Mouse (Mus musculus): ENCODE measurements around the gene Mepe. TPM values are rescaled to one million over a fixed set of nuclear protein-coding genes. Genes with fewer than 3 reads are reported as not detected.

The Mepe gene
- polyA plus RNA-seq, 1 experiment from 2014 or later = not detected

GRCm38 (mm10) chr5:104385521-104385920 lies 60.4 kb downstream of the Mepe start:
- H3K9ac ChIP-seq (replicated peaks; ENCODE audit: low read length) = no peak overlapping the region
- no peak for ATAC-seq (ENCODE audit: low FRiP score, low TSS enrichment)
- 93% methylated on average over 16 of the region's 16 CpGs for WGBS

DNA sequence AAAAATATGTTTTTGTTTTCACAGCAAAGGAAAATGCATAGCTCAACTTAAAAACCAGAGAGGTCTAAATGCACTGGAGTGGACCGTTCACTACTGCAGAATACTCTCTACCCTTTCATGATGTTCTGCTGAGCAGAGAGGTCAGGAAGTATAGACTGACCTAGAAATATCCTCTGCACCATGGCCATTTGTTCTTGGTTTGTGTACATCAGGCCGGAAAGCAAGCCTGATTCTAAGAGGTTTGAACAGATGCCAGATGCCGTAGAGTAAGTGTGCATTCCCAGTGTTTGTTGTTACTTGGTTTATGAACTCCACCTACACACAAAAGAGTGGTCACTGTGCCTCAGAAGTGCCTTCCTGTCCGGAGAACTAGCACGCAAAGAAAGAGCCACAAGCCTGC lies 61.8 kb downstream of the Mepe start:
- Histone ChIP-seq H3K27me3 (ENCODE audit: control insufficient read depth, insufficient read depth, low read length) (no peaks in the 10 kb centered on the region), H3K4me2 (ENCODE audit: low read length) (no peak overlapping the region), H3K36me3 (ENCODE audit: control insufficient read depth, insufficient read depth, low read length) (no peaks in the 10 kb centered on the region), H3K4me1 (ENCODE audit: control insufficient read depth, insufficient read depth, low read length) (no peaks in the 10 kb centered on the region), H3K9ac (replicated peaks; ENCODE audit: low read length) (no peak overlapping the region), H3K27ac (replicated peaks; ENCODE audit: low read depth, low read length) (no peak overlapping the region), H3K4me3 (replicated peaks; ENCODE audit: low read depth, low read length) (no peak overlapping the region), H3K9me3 (ENCODE audit: control insufficient read depth, low read length) (no peaks in the 10 kb centered on the region)
- 90% methylated on average over 5 of the region's 5 CpGs for WGBS
- no peak for ATAC-seq (ENCODE audit: low FRiP score, low TSS enrichment)
- no peak for DNase-seq

More at GRCm38 (mm10) chr5:104385521-104385920, 60.4 kb downstream of the Mepe start:
- DNase-seq = no peak
- no peak overlapping the region for H3K4me3 ChIP-seq (replicated peaks; ENCODE audit: low read depth, low read length)
- no peaks in the 10 kb centered on the region for H3K27me3 ChIP-seq (ENCODE audit: control insufficient read depth, insufficient read depth, low read length)
- no peaks in the 10 kb centered on the region for H3K36me3 ChIP-seq (ENCODE audit: control insufficient read depth, insufficient read depth, low read length)
- no peak overlapping the region for H3K27ac ChIP-seq (replicated peaks; ENCODE audit: low read depth, low read length)
- no peak overlapping the region for H3K4me2 ChIP-seq (ENCODE audit: low read length)
- H3K4me1 ChIP-seq (ENCODE audit: control insufficient read depth, insufficient read depth, low read length) = no peaks in the 10 kb centered on the region
- no peaks in the 10 kb centered on the region for H3K9me3 ChIP-seq (ENCODE audit: control insufficient read depth, low read length)

Small RNA genes within 50 kb of the gene (microRNA-seq; reads per million reads assigned to microRNA genes)
- not detected for gene Gm23616

Other genes with a start within 250 kb of the Mepe start
- not detected in 2 replicates for gene Gm17660, start 247.7 kb upstream of the Mepe start, polyA plus RNA-seq (2014; fragmentation: Nextera tagmentation; extraction: Ambion mirVana)
- 118 and 147 TPM in 2 replicates for gene Sparcl1, start 211.6 kb upstream of the Mepe start, polyA plus RNA-seq (2014; fragmentation: Nextera tagmentation; extraction: Ambion mirVana)
- gene Dspp, start 154.6 kb upstream of the Mepe start, polyA plus RNA-seq (2014; fragmentation: Nextera tagmentation; extraction: Ambion mirVana) = not detected in 2 replicates
- gene Dmp1, start 122.7 kb upstream of the Mepe start, polyA plus RNA-seq (2014; fragmentation: Nextera tagmentation; extraction: Ambion mirVana) = 0.50 and 0.66 TPM in 2 replicates
- not detected in 2 replicates for gene Ibsp, start 26.2 kb upstream of the Mepe start, polyA plus RNA-seq (2014; fragmentation: Nextera tagmentation; extraction: Ambion mirVana)
- 7.1 and 65.2 TPM in 2 replicates for gene Spp1, start 109.8 kb downstream of the Mepe start, polyA plus RNA-seq (2014; fragmentation: Nextera tagmentation; extraction: Ambion mirVana)
- gene Pkd2, start 134.1 kb downstream of the Mepe start, polyA plus RNA-seq (2014; fragmentation: Nextera tagmentation; extraction: Ambion mirVana) = 8.2 and 10.0 TPM in 2 replicates
- 13.6 and 14.3 TPM in 2 replicates for gene BC005561, start 183.0 kb downstream of the Mepe start, polyA plus RNA-seq (2014; fragmentation: Nextera tagmentation; extraction: Ambion mirVana)